Mouse (Mus musculus) MEL-GATA-1-ER (cell line): Measurements from ENCODE around the gene Timeless.
"Not testable (repeated sequence)": the region's sequence is repeated elsewhere in the genome, so short reads cannot be mapped to it uniquely, and the experiment has no call there.

Source experiments
- DNase-seq: peaks from one replicate; pipeline ENCODE4 v3.0.0-alpha.2; 2012; ENCODE audit warnings: low read depth; ENCODE audit errors: extremely low read depth

Gene Timeless

DNA sequence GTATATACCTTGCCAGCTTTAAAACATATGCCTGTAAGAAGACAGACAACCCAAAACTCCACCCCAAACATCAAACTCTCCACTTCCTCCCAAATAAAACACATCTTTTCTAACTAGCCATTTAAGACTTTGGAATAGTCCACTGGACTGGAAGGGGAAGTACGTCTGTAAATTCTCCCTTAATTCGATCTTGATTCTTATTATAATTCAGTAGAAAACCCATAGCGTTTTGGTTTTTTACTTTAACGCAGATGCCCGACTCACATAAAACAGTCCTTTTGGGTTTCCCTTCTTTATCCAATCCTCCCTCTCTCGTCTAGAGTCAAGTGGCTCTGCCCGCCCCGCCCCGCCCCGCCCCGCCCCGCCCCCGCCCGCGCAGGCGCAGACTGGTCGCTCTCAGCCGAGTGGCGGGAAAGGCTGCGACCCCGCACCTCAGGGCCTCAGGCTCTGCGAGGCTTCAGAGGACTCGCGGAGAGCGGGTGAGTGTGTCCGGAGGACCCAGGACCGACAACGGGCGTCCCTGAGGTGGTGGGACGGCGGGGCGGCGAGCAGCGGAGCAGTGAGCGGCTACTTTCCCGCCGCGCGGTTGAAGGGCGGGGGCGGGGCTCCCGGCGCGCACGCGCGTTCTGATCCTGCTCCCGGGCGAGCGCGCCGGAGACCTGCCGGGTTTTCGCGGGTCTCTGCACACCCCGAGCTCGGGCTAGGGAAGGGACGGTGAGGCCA, at the start of gene Timeless:
Gene Timeless (plus strand): TSS at position 369 of the 723 bp plus-strand sequence.
- DNase-seq: peak; percentile 92

DNA sequence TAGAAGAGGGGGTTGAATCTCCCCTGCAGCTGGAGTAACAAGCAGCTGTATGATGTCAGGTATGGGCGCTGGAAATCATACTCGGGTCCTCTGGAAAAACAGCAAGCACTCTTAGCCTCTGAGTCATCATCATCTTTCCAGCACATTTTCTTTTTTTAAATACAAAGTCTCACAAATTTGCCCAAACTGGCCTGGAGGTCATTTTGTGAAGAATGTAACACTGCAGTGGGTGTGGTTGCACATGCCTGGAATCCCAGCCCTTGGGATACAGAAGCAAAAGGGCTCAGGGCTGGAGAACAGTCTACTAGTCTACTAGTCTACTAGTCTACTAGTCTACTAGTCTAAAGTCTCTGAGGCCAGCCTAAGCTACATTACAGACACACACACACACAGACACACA, 47.6 kb upstream of the Timeless start:
- no peak for DNase-seq

DNA sequence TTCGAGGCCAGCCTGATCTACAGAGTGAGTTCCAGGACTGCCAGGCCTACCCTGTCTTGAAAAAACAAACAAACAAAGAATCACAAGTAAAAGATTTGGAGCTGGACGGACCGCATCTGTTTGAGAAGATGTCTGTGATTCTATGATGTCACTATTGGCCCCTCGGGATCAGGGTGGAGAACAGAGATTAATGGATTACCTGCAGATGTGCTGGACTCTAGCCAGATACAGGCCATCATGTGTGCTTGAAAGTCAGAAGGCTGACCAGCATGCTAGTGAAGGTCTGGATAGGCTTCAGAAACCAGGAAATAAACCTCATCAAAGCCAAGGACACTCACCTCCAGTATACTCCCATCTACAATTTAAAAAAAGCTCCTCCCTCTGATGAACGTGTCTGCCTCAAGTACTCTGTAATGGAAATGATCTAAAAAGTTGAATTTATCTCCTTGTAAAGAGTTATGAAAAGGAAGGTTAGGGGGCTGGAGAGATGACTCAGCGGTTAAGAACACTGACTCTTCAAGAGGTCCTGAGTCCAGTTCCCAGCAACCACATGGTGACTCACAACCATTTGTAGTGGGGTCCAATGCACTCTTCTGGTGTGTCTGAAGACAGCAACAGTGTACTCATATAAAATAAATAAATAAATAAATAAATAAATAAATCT, 46.5 kb upstream of the Timeless start:
- no peak for DNase-seq

DNA sequence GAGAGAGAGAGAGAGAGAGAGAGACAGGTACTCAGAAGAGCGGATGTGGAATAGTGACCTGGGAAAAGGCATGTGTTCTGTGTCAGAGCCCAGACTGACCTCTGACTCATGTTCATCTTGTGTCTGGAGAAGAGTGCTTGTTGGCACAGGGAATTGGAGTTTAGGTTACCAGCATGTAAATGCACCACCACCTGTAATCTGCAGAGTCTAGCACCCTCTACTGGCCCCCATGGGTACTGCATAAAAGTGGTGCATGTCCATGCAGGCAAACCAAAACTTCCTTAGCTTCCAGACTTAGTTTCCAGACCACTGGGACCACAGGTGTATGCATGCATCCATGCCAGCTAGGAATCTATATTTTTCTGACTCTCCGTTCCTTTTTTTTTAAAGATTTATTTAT, 45.9 kb upstream of the Timeless start:
- DNase-seq: peak; percentile 82

DNA sequence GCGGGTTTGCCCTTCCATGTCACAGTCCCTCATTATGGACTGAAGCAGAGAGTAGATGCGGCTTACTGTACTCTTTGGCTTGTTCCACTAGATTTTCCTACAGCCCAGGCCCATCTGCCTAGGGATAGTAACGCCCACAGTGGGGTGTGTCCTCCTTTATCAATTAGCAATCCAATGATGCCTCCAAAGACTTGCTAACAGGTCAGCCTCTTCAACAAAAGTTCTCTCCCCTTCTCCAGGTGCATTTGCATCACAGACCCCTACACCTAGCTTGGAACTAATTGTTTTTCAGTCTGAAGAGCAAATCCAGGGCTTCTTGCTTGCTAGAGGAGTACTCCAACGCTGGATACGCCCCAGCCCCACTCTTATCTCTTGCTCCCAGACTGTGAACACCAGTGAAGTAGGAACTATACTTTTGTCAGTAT, 44.7 kb upstream of the Timeless start:
- peak; percentile 63 for DNase-seq

DNA sequence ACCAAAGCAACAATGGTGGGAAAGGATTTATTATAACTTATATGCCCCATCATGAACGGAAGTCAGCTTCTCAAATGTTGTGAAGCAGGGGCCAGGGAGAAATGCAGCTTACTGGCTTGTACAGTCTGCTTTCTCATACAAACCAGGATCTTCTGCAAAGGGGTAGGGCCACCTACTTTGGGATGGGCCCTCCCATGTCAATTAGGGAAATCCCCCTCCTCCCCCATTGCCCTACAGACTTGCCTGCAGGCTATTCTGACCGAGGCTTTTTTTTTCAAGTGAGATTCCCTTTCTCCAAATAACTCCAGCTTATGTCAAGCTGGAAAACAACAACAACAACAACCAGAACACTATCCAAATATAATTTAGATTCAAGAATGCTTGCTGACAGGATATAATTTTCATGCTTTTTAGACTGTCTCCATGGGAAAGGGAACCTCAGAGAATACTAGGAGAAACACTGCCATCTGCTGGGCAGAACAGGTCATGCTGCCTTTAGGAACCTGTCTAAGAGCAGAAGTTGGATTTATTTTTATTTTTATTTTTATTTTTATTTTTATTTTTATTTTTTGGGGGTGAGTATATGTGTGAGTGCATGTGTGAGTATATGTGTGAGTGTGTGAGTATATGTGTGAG, 43.5 kb upstream of the Timeless start:
- DNase-seq: peak; percentile 66

DNA sequence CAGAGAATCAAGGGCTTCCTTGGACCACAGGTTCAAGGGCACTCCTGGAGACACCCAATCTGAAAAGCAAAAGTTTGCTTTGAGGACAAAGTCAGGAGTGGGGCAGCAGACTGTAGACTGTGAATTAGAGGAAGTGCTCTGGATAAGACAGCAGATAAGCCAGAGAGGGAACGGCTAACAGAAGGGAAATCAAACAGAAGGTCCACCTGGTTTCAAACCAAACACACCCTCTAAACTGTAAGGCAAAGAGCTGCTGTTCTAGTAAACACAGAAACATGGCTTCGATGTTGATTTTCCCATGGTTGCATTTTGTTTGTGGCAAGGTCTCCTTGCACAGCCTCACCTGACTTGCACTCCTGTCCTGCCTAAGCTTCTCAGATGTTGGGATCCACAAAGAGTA, 40.4 kb upstream of the Timeless start:
- DNase-seq: no peak

DNA sequence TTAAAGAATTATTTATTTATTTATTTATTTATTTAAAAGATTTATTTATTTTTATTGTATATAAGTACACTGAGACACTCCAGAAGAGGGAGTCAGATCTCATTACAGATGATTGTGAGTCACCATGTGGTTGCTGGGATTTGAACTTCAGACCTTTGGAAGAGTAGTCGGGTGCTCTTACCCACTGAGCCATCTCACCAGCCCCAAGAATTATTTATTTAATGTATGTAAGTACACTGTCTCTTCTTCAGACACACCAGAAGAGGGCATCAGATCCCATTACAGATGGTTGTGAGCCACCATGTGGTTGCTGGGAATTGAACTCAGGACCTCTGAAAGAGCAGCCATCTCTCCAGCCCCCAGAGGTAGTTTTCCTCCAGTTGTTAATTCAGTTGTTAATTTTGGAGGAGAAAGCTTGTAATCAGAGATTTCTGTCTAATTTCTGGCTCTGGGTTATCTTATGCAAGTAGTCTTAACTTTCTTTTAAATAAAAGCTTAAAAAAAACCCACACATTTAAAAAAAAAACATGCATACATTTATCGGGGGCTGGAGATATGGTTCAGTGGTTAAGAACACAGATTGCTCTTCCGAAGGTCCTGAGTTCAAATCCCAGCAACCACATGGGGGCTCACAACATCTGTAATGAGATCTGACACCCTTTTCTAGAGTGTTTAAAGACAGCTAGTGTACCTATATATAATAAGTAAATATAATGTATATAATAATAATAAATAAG, 39.7 kb upstream of the Timeless start:
- DNase-seq: not testable (repeated sequence)

DNA sequence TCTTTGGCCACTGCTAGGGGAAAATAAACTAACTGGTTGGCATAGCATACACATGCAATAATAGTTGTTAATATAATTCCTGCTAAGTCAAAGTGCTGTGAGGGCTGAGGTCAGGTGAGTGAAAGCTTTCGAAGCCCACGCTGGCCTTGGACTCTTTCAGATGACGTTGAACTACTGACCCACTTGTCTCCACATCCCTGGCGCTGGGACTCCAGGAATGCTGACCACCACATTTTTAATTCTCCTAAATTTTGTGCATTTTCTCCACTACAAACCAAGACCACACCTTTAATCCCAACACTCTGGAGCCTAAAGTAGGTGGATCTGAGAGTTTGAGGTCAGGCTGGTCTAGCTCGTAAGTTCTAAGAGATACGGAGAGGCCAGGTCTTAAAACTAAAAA, 38.8 kb upstream of the Timeless start:
- no peak for DNase-seq

DNA sequence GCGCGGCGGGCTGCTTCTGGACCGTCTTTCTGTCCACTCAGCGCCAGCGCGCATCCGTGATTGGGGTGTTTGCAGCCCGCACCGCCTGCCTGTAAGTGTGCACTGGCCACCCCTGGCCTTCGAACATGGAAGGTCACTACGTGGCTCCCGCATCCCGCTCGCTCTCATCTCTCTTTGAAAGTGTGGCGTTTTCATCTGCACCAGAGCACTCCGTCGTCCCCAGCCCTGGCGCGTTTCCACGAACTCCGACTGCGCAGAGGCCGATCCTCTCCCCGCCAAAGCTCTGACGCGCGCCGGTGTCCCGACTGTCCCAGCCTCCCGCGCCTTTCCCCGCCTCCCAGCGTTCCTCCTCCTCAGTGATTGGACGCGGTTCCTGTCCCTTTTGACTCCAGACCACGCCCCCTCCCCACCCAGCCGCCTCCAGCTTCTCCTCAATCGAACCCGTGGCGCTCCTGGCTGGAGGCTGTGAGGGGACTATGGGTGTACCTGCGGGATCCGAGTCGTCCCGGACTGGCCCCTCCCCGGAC, 37.8 kb upstream of the Timeless start, which contains the start of gene Gls2:
Gene Gls2 (plus strand): TSS at position 434 of the 527 bp plus-strand sequence.
- DNase-seq: peak; percentile 88

DNA sequence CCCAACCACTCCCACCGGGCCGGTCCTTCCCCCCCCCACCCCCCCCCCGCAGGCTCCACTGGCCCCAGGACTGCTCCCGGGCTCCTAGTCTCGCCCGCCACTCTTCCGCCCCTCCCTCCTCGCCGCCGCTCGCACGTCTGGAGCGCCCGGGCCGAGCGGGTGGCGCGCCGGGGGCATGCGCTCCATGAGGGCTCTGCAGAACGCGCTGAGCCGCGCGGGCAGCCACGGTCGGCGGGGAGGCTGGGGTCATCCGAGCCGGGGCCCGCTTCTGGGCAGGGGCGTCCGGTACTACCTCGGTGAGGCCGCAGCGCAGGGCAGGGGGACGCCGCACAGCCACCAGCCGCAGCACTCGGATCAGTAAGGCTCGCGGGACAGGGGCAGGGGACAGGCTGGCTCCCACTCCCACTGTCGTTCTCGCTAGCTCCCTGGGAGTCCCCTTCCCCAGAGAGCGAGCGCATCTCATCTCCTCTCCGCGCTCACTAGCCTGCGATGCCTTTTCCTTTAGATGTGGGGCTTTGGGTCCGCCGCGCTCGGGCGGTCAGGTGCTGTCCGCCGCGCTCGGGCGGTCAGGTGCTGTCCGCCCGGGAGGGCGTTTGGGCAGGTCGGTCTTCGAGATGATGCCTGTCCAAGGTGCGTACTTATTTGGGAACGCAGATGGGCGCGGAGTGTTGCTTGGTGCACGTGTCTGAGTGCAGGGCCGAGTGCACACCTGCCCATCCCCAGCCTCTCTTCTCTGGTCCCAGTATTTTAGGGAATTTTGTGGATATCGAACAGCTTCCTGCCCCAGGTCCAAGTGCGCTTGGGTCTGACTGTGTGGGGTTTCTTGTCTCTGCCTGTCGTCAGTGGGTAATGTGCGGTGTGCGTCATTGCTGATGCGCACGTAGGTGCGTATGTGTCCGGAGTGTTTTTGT, 37.1 kb upstream of the Timeless start:
- no peak for DNase-seq

DNA sequence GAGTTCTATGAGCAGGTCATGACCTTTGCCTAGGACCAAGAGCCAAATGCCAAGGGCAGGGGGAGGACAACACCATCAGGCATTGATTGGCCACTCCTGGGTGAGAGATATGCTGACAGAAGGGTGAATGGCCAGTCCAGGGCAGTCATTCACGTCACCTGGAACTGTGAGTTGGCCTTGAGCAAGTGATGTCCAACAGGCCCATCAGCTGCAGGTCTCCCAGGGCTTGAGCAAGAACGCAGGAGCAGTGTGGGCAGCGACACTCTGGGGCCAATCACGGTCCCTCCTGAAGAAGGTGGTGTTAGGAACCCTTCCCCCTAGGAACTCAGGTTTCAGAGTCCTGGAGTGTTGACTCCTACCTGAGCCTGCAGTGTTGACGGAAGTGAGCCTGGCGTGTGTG, 30.0 kb upstream of the Timeless start:
- no peak for DNase-seq

DNA sequence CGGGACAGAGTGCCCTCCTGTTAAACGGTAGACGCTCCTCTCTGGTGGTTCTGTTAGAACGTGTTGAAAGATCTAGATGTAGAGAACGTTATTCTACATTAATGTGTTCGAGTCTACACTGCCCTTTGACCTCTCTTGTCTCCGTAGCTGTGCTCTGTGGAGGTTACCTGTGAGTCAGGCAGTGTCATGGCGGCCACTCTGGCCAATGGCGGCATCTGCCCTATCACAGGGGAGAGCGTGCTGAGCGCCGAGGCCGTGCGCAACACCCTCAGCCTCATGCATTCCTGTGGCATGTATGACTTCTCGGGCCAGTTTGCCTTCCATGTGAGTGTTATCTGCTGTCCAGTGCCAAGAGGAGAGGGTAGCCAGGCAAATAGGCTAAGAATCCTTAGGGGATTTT, 26.9 kb upstream of the Timeless start:
- DNase-seq: no peak

DNA sequence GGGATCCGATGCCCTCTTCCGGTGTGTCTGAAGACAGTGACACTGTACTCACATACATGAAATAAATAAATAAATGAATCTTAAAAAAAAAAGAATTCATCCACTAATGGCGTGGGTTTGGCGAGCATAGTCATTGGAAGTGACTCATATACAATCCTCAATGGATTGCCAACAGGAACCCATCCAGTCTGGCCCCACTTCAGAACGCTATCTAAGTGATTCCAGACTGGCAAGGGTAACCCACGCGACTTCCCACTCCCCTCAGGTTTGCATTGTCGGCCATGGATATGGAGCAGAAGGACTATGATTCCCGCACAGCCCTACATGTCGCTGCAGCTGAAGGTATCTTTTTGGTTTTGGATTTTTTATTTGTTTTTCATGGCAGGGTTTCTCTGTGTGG, 23.5 kb upstream of the Timeless start:
- DNase-seq: no peak

DNA sequence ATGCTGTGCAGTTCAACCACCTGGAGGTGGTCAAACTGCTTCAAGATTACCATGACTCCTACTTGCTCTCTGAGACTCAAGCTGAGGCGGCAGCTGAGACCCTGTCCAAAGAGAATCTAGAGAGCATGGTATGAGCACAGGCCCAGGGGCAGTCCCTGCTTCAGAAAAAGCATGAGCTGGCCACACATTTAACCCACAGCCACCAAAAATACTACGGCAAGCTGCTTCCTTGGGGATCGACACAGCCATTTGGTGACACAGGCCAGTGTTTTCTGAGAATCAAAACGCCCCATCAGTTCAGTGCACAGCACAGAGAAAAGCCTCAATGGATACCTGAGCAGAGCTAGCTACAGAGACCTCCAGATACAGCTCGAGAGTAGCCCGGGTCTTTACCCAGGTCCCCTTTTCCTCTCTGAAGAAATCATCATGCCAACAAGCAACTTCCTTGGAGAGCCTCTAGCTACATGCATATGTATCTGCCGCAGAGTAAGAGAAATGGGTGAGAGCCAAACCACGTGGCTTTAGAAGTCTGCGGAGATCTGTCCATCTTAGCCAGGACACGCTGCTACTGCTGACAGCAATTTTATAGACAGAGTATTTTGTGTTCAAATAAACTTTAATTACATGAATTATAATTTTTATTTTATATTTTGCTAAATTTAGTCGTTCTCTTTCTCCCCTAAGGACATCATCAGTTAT, 22.4 kb upstream of the Timeless start:
- DNase-seq: no peak

DNA sequence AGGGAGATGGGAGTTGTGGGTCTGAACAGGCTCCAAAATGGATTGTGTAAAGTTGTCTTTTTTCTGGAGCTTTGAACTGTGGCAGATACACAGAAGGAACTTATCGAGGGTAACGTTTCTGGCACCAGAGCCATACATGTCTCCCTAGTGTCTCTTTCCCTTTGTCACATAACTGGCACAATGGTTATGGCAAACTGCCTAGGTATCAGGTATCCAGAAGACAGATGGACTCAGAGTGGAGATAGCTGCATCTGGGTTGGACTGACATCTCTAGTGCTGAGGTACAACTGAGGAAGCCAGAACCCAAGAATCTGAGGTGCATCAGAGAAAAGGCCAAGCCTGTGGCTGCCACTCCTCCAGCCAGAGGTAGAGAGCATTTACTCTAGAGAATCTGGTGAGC, 21.7 kb upstream of the Timeless start:
- DNase-seq: no peak

DNA sequence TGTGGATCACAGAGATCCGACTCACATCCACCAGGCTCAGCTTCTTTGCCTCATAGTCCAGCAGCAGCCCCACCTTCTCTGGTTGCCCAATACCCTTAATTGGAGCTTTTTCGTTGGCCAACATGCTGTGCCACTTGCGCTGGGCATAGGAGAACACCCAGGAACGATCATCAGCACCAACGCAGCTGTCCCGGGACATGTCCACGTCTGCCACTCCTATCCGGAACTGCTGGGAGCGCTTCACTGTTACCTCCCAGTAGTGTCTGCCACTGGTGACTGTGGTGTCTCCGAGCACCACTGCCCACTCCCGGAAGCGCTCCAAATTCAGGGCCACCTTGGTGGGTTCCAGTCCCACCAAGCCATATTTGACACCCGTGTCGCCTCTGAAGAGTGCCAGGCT, 20.9 kb upstream of the Timeless start:
- DNase-seq: no peak

DNA sequence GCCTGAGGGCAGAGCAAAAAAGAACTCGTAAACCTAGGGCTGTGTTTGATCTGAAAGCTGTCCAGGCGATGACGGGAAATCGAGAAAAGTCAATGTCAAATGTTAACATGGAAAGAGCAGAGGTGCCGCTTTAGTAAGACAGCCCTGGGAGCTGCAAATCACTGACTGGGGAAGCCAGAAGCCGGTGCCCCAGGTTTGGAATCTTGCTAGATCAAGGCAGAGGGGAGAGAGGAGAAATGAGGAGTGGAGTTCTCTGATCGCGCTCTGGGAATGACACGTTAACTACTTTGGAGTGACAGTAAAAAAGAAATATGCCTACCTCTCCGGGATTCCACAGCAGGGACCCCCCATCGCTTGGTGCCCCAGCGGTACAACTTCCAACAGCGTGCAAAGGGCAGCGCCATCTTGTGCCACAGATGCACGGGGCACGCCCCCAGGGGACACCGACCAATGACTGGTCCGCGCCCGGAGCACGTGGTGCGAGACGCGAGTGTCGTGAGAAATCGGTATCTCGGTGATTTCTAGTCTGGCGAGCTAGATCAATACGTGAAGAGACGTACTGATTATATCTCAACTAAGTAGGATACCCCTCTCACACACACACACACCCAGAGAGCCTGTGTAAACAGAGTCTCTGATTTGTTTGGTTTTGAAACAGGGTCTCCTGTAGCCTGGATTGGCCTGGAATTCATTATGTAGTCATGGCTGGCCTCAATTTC, 20.3 kb upstream of the Timeless start, which contains the start of gene Spryd4:
Gene Spryd4 (minus strand): TSS at position 418 of the 719 bp plus-strand sequence.
- peak; percentile 84 for DNase-seq

DNA sequence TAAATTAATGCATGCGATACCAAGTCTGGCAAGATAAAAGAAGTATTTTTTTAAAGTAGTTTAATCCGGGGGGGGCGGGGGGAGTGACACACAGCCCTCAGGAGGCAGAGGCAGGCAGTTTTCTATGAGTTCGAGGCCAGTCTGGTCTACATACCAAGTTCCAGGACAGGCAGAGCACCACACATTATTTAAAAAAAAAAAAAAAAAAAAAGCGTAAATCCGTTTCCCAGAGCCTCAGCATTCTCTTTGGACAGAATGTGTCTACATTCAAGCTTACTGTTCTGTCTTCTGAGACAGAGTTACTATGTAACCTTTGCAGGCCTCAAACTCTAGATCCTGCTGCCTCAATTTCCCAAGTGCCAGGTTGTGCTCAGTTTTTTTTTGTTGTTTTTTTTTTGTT, 19.7 kb upstream of the Timeless start:
- no peak for DNase-seq
